Mouse (Mus musculus): Measurements from ENCODE around the gene Ralgps1. TPM values are rescaled to one million over a fixed set of nuclear protein-coding genes. Genes with fewer than 3 reads are reported as not detected.

Ralgps1 gene
- total RNA-seq, 4 experiments from 2014 or later = 6.2 to 7.0 (median 6.4) TPM

DNA sequence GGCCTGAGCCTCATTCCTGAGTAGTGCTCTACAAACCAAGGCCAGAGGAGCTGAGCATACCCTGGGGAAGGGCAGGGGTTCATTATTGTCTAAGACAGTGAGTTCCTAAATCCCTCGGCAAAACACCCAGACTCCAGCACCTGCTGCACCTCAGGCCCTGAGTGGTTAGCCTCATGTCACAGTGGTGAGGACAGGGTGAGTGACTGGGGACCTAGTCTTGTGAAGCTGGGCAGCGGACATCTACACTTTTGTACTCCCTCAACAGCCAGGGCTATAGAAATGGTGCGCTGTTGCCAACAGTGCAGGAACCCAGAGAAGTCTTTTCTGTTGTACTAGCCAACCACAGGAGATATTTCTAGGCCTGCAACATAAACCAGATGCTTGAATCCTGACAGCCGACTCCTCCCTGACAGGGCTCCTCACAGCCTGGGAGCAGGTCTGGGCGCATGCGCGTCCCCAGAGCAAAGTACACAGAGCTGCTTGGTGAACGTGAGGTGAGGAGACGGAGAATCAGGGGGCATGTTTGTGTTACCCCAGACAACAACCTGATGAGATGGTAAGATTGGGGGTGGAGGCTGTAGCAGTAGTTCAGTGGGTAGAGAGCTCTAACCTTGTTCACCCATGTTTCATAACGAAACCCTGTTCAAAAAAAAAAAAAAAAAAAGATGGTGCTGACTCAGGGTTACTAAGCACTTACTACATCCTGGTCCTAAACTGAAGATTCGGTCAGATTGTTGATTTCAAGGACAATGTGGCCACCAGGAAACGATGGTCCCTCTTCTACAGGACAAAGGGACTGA is 193.6 kb downstream of the Ralgps1 start:
- no peak for DNase-seq (ENCODE audit: low spot score)

DNA sequence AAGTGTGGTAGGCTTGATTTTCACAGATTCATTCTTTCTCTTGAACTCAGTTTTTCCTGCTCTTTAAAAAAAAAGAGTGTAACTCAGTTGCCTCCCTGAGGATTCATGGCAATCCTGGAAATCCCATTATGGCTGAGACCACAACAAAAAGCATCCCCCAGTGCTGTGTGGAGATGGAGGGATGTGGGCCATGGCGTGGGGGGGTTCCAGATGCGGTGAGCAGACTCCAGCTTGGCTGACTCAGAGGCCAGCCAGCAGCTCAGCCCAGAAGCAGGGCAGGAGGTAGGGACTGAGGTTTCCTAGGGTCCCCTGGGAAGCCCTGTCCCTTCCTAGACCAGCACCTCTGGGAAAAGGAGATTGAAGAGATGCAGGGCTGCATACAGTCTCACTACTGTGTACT is 194.4 kb downstream of the Ralgps1 start:
- DNase-seq (ENCODE audit: low spot score) = no peak

DNA sequence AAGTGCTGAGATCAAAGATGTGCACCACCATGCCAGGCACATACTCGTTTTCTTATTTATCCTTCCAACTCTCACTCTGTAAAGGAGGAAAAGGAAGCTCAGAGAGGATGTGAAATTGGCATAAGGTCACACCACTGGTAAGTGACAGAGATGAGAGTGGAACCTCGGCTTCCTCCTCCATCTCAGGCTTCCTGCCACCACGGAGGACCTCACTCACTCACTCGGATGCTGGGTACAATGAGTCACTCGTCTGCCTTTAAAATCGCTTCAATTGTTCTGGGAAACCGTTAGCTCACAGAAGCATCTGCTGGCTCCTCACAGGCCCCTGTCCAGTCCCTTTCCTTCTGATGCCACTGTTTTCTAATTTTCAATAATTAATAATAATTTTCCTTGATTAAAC is 194.8 kb downstream of the Ralgps1 start:
- no peak for DNase-seq (ENCODE audit: low spot score)

DNA sequence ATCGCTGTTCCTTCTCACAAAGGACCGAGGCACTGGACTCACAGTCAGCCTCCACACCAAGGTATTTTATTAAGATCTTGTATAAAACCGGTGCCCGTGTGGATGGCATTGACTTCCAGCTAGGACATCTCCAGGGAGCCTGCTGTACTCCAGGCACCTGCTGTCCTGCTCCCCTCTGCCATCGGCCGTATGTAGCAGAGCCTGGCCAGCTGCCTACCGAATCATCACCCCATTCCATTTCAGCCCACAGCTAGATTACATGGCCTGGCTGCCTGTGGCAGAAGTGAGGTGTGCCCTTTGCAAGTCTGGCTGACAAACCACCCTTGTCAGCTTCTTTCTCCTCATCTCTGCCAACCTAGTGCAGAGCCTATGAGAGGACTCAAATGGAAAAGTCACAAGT is 197.6 kb downstream of the Ralgps1 start:
- no peak for DNase-seq (ENCODE audit: low spot score)

DNA sequence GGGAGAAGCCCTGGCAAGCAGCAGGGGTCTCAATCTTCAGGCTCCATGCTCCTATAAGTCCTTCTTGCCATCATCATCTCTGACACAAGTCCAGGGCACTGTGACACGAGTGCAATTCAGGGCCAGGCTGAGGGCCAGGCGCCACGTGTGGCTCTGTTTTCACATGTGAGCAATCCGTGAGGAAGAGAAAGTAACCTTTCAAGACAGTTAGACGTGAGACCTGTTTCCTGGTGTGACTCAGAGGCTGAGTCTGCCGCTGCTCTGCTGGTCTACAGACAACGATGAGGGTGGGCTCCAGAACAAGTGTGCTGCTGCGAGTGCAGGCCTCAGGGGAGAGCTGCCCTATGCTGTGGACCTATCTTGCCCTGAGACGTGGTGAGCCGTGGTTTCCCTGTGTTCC is 198.2 kb downstream of the Ralgps1 start:
- no peak for DNase-seq (ENCODE audit: low spot score)

DNA sequence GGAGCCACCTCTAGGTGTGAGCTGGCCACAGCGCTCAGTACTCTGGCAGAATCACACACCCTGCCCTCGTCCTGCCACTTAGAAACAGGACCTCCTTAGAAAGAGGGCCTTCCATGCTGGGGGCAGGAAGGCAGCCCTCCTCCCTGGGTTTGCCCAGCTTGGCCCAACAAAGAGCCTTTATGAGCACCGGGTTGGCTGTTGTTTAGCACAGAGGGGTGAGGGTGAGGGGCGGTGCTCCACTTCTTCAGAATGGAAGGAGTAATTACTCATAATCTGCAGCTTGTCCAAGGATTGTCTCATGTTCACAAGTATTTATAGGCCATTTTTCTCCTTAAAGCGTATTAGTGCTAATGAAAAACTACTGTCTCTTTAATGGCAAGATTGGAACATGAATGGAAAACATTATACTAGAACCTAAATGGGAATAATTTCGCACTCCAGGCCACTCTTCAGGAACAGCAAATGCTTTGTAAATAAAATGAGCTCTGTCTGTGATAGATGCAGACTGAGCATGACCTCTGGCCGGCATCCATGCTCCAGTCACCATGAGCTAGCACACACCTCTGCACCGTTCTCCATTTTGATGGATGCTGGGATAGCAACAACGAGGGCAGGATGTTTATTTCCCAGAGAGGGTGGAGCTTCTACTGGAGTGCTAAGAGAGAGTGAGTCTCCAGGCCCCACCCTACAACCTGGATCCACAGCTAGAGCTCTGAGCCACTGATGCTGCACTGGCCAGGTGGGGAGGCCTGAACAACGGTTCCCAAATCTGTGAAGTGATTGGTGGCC is 200.3 kb downstream of the Ralgps1 start:
- no peak for DNase-seq (ENCODE audit: low spot score)

DNA sequence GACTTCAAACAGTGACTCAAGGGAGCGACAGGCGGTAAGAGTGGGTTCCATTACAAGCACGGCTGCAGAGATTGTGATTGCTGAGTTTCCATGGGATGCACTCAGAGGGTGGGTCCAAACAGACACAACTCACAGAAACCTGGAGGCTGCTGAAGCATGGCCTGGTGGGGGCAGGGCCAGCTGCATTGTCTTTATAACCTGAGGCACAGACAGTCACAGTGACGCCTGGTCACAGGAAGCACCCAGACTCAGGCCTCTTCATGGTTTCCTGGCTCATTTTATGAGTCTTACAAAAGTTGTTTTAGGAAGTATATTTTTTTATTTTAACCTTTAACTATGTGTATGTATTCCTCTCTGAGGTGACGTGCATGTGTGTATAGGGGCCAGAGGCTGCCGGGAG is 201.8 kb downstream of the Ralgps1 start:
- DNase-seq (ENCODE audit: low spot score) = no peak

DNA sequence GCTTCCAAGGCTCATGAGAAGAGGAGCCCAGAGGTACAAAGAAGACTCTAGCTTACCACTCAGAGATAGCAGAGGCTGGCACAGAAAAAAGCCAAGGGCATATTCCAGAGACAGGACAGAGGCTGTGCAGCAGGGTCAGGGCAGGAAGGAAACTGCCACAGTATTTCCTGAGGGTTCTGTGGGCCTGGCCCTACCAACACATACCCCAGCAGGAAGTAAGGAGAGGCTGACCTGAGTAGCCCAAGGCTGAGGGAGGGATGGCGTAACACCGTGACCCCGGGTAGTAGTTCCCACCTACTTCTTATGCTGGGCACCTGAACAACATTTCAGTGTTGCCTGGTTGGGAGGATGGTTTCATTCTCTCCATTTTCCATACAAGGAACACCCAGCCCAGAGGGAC is 204.2 kb downstream of the Ralgps1 start:
- no peak for DNase-seq (ENCODE audit: low spot score)

DNA sequence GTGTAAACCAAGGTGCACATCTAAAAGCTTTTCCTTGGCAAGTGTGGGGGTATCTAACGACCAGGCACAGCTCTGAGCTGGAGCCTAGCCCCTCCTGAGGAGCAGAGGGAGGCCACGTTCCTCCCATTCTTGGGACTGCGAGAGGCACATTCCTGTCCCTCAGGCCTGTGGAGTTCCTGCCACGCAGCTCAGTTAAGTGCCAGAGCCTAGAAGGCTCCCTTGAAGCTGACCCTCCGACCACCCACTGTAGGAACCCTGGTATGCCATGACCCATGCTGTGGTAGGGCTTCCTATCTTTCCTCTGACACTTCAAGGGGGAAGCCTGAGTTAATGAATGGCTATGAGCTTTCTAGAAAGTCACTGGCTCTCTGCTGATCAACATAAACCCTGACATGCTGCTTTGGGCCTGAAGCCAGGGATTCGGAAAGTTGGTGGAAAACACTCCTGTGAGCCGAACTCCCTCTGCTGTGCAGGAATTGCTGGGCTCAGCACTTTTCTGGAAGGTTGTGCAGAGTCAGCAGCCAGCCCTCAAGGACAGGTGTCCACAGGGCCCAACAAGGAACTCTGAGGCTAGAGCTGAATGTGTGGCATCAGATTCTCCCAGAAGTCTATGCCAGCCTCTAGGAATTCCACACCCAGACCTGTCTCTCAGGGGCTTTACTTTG is 205.4 kb downstream of the Ralgps1 start:
- no peak for DNase-seq (ENCODE audit: low spot score)

DNA sequence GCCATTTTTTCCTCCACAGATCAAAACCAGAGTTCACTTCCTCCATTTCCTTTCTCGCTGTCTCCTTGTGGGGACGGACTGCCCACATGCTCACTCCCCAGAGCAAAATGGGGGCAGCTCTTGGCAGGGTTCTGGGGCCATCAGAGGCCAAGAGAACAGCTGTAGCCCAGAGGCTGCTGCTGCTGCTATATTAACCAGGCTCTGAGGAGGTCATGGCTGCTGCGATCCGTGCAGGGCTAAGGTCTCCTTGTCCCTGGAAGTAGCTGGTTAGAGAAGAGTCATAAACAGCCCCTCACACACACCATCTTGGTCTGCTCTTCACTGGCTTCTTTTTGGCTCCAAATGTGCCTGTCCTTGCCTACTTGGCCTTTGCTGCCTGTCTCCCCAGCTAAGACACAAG is 206.1 kb downstream of the Ralgps1 start:
- DNase-seq (ENCODE audit: low spot score) = no peak

DNA sequence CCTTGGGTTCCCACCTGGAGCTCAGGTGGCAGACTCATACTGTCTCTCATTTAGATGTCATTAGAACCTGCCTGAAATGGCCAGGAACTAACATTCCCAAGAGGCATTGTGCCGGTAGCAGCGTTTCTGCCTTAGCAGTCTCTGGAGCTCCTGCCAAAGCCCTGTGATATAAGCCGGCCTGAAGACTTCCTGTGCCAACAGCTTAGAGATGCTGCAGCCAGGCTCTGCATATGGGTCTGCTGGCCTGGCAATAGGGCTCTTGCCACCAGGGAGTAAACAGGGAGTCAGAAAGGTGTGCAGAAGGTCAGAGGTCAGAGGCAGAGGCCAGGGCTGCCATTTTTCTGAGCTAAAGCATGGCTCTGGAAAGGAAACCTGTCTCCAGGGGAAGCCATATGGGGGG is 206.6 kb downstream of the Ralgps1 start:
- no peak for DNase-seq (ENCODE audit: low spot score)

DNA sequence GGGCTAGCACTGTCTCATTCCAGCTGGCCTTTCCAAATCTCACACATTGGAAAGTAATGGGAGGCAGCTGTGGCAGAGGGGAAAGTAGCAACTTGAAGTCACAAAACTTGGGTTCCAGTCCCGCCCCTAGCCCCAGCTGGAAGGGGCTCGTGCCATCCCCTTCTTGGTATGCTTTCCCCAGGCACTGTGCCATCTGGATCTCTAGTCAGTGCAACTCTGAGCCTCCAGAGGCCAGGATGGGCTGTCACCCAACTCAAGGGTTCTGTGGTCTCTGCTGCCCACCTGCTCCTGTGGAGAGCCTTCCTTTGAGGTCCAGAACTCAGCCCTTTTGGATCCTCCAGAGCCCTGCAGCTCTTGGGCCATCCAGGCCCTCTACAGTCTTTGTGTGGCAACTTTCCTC is 209.2 kb downstream of the Ralgps1 start:
- DNase-seq (ENCODE audit: low spot score) = no peak

DNA sequence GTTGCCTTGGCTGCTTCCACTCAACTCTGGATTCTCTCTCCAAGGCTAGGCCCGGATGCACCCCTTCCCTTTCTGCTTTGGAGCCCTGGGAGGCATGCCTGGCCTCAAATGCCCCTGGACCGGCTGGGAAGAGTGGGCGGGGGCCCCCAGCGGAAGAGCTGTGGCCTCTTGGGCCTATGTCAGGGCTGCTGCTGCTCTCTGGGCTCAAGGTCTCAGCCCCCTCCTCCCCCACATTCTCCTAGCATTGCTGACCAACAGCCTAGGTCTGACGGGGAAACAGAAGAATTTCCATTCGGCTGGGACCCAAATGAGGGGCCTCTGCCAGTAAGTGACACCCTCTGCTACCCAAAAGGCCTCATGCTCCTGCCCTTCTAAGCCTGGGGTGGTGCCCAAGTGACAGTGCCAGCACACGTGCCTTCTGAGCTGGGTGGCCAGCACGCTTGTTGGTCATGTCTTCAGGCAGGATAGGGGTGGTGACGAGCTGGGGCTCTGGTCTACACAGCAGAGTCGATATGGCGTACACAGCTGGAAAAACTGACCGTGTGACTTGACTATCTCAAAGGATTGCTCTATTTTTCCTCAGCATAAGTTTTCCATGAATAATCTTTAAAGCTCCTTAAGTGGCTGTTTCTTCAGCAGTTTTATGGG is 210.8 kb downstream of the Ralgps1 start:
- peak; percentile 70 for DNase-seq (ENCODE audit: low spot score)

DNA sequence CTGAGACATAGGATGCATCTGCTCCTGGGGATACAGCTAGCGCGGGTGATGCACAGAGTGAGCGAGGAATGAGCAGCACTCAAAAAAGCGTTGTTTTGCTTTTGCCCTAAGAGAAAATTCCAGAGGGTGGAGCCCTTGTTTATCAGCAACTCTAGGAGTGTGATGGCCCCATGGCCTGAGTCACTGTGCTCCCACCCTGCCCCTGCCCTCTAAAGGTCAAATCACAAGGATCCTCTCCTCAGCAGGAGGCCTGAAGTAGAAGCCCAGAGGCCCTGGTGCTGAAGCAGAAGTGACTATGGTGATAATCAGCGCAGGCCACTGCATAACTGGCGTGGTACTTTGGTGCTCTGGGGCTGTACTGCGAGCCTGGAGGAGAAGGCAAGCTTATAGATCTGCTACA is 211.7 kb downstream of the Ralgps1 start:
- DNase-seq (ENCODE audit: low spot score) = no peak

DNA sequence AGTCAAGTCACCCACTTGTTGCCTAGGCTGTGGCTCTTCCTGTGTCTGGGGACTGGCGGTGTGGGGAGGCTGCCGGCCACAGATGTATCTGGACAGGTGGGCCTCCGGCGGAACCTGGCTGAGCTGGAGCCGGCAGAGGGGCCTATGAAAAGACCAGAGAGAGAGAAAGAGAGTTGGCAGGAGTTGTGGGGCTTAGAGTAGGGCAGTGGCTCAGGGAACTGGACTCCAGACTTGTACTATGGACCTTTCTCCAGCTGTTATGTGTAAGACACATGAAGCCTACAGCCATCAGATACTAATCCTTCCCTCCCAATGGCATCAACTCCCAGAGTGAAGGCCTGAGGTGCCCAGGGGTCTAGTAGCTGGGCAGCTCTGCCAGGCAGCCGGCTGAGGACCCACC is 212.4 kb downstream of the Ralgps1 start:
- DNase-seq (ENCODE audit: low spot score) = no peak

DNA sequence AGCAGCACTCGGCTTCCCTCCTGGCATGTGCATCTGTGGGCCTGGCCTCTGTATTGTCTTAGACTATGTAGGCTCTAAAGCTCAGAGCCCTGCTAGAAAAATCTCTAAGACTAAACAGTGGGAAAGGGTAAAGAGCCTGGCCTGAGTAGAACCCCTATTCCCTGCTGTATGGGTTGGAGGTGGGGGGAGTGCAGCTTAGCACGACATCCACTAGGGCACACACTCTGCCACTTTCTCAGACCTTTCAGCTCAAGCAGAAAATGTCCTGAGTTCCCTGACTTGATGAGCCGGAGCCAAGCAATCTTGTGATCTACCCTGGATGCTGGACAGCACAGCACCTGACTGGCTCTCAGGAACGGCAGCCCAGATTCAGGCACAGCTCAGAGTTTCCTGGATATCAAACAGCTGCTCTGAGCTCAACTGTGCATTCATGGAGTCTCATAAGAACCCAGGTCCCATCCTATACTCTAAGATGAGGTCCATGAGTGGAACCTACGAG is 215.0 kb downstream of the Ralgps1 start:
- no peak for DNase-seq (ENCODE audit: low spot score)

DNA sequence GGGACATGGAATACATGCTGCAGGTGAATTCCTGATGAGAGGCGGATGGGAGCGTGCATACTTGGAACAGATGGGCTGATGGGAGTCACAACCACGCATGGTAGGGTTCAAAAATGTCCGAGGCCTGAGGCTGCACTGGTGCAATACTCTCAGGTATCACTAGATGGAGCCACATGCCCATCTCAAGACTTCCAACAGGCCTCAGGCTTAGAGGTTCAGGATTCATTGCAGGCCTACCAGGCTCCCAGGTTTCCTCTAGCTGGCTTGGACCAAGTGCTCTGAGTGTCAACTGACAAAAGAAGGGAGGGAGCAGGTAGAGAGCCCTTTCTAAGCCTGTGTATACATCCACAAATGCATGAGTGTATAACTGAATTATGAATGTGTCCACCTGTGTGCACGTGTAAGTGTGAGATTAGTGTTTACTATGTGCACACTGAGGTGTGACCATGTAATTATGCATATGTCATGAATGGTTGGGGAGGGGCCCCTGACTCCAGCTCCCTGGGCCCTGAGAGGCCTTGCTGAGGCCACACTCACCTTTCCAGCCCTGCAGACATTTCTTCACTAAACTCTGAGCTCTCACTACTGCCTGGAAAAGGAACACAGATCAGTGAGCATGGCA is 216.4 kb downstream of the Ralgps1 start:
- peak; percentile 82 for DNase-seq (ENCODE audit: low spot score)

DNA sequence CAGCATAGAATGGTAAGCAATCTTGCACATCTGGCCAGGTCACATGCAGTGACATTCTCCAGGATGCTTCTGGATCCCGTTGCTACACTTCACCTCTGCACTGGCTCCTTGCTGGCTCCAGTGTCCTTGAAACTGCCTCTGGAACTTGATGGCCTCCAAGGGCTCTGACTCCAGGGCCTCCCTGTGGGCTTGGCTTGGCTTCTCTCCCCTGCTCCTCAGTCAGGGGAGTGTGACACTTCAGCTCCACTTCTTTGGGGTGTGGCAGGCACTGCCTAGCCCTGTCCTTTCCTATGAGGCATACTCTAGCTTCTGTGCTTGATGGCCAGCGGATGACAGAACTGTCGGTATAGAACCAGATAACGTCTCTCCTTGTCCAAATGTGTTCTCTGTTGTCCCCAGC is 224.3 kb downstream of the Ralgps1 start:
- DNase-seq (ENCODE audit: low spot score) = no peak

DNA sequence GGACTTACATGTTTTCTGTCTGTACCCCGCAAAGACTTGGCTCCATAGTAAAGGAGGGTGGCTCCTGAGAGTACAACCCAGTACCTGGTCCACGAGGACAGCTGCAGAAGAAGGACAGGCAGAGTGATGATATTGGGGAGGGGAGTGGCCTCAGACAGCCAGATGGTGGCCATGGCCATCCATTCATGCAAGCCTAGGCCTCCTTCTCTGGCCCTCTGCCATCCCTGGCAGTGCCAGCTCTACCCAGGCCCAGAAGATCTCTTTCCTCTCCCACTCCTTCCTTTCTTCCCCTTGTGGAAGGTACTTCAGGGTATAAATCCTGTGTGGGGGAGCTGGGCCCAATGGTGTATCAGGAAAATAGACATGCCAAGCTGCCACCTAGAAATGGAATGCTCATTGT is 228.0 kb downstream of the Ralgps1 start:
- DNase-seq (ENCODE audit: low spot score) = no peak

DNA sequence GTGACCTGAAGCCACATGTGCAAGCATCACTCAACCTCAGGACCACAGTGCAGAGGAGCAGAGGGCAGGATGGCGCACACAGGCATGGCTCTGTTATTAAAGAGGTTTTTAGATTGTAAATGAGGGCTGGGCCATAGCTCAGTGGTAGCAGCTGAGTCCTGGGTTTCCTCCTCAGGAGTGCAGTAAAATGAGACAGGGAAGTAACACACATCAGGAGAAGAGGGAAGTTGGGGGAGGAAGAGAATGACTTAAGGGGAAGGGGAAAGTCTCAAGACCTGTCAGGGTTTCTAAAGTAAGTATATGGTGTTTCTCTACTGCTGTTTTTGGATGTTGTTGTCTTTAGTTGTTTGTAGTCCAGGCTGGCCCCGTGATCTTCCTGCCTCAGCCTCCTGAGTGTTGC is 232.8 kb downstream of the Ralgps1 start:
- no peak for DNase-seq (ENCODE audit: low spot score)

DNA sequence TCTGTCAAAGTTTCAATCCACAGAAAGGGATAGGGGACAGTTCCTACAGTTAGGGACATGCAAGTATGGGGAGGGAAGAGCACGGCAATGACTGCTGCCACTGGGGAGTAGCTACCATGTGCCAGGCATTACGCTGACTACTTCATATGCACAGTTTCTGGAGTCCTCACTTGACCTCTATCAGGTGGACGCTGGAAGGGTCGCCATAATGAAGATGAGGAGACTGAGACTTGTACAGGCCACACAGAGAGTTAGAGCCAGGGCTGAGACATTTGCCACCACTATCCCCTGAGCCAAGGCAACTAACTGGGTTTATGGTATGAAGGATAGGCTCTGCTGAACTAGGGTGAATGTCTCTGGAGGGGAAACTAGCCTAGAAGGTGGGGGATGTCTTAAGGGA is 233.6 kb downstream of the Ralgps1 start:
- no peak for DNase-seq (ENCODE audit: low spot score)

DNA sequence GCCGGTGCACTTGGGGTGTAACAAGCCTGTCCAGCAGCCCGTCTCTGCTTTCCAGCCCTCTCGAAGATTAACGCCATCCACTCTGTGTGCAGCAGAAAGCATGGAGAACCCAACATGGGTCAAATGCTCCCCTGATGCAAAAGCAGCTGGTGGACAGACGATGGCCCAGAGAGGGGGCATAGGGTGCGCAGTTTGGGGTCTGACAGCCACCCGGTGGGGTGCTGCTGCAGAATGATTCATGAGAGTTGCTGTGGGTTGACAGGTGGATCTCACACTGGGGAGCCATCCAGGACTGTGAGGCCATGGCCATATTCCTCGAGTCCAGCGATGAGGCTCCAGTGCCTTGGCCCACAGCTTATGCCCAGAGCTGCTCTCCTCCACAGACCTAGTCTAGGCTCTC is 234.0 kb downstream of the Ralgps1 start:
- DNase-seq (ENCODE audit: low spot score) = no peak

All from heart, adult 8-10 months (tissue).